Mouse (Mus musculus) v-Abl transformed pro-B cells (cell line): ENCODE data around the gene Iqcf1.

Source experiments
- in situ Hi-C, 2 experiments: fragments of 400-800 bp; cut with MboI; formaldehyde crosslinking; loops; one replicate each; pipeline ENCODE4 v1.15.1; 2025; ENCODE audit not compliant: unreplicated experiment in 2 of 2

Iqcf1 gene

GRCm38 (mm10) chr9:106463122-106464063 is 36.4 kb upstream of the Iqcf1 start:
- in situ Hi-C loops = loop anchor here in 1 of 2 experiments (25.0 kb wide), 1 partner anchor 626 kb away; the partner anchor contains the start of gene Col6a6

GRCm38 (mm10) chr9:106464751-106465541 is 34.8 kb upstream of the Iqcf1 start:
- in situ Hi-C loops = loop anchor here in 1 of 2 experiments (25.0 kb wide), 1 partner anchor 628 kb away; the partner anchor contains the start of gene Col6a6

- in situ Hi-C loops = loop anchor here in 1 of 2 experiments (25.0 kb wide), 1 partner anchor 628 kb away; the partner anchor contains the start of gene Col6a6
These were observed 34.1 kb upstream of the Iqcf1 start, which contains the start of gene Gpr62 for GRCm38 (mm10) chr9:106465571-106466200. Gene Gpr62, minus strand, starts transcription at chr9:106465938.

GRCm38 (mm10) chr9:106466721-106467120 is 33.0 kb upstream of the Iqcf1 start:
- in situ Hi-C loops = loop anchor here in 1 of 2 experiments (25.0 kb wide), 1 partner anchor 629 kb away; the partner anchor contains the start of gene Col6a6

GRCm38 (mm10) chr9:106467746-106468145 is 32.0 kb upstream of the Iqcf1 start:
- in situ Hi-C loops = loop anchor here in 1 of 2 experiments (25.0 kb wide), 1 partner anchor 630 kb away; the partner anchor contains the start of gene Col6a6

- in situ Hi-C loops = loop anchor here in 1 of 2 experiments (25.0 kb wide), 1 partner anchor 632 kb away; the partner anchor contains the start of gene Col6a6
These were observed 30.4 kb upstream of the Iqcf1 start for GRCm38 (mm10) chr9:106469317-106469716.

- in situ Hi-C loops = loop anchor here (10.0 to 25.0 kb wide), 2 partner anchors 45 to 632 kb away; partner anchors contain the start of genes Col6a6 (in 1 of the 2) and Rpl29 (in 1 of the 2)
These were observed 30.0 kb upstream of the Iqcf1 start for GRCm38 (mm10) chr9:106469776-106470175.

GRCm38 (mm10) chr9:106470991-106471750 is 28.6 kb upstream of the Iqcf1 start:
- in situ Hi-C loops = loop anchor here (10.0 to 25.0 kb wide), 2 partner anchors 46 to 634 kb away; partner anchors contain the start of genes Col6a6 (in 1 of the 2) and Rpl29 (in 1 of the 2)

- in situ Hi-C loops = loop anchor here (10.0 to 25.0 kb wide), 2 partner anchors 47 to 635 kb away; partner anchors contain the start of genes Col6a6 (in 1 of the 2) and Rpl29 (in 1 of the 2)
These were observed 27.9 kb upstream of the Iqcf1 start for GRCm38 (mm10) chr9:106471892-106472291.

GRCm38 (mm10) chr9:106472321-106472720 is 27.4 kb upstream of the Iqcf1 start:
- in situ Hi-C loops = loop anchor here (10.0 to 25.0 kb wide), 2 partner anchors 48 to 635 kb away; partner anchors contain the start of genes Col6a6 (in 1 of the 2) and Rpl29 (in 1 of the 2)

GRCm38 (mm10) chr9:106473081-106473752 is 26.6 kb upstream of the Iqcf1 start:
- in situ Hi-C loops = loop anchor here (10.0 to 25.0 kb wide), 2 partner anchors 48 to 636 kb away; partner anchors contain the start of genes Col6a6 (in 1 of the 2) and Rpl29 (in 1 of the 2)

- in situ Hi-C loops = loop anchor here (10.0 to 25.0 kb wide), 2 partner anchors 49 to 636 kb away; partner anchors contain the start of genes Col6a6 (in 1 of the 2) and Rpl29 (in 1 of the 2)
These were observed 26.0 kb upstream of the Iqcf1 start for GRCm38 (mm10) chr9:106473753-106474105.

- in situ Hi-C loops = loop anchor here (10.0 to 25.0 kb wide), 2 partner anchors 50 to 637 kb away; partner anchors contain the start of genes Col6a6 (in 1 of the 2) and Rpl29 (in 1 of the 2)
These were observed 25.3 kb upstream of the Iqcf1 start for GRCm38 (mm10) chr9:106474456-106474855.

GRCm38 (mm10) chr9:106475046-106475445 is 24.7 kb upstream of the Iqcf1 start:
- in situ Hi-C loops = loop anchor here (5.0 to 10.0 kb wide), 2 partner anchors 50 to 258 kb away; partner anchors contain the start of gene Rpl29 (in 1 of the 2)

- in situ Hi-C loops = loop anchor here (5.0 to 10.0 kb wide), 2 partner anchors 51 to 258 kb away; partner anchors contain the start of gene Rpl29 (in 1 of the 2)
These were observed 24.1 kb upstream of the Iqcf1 start, which contains the start of gene Rrp9 for GRCm38 (mm10) chr9:106475663-106476001. Gene Rrp9, plus strand, starts transcription at chr9:106475963.

GRCm38 (mm10) chr9:106476002-106476923 is 23.5 kb upstream of the Iqcf1 start:
- in situ Hi-C loops = loop anchor here (5.0 to 10.0 kb wide), 2 partner anchors 51 to 259 kb away; partner anchors contain the start of gene Rpl29 (in 1 of the 2)
